Mouse (Mus musculus) liver (tissue): ENCODE measurements around the gene Mslnl.
A peak's percentile ranks its signal among the peaks of the same experiment; 100 is the strongest.

ENCODE experiments used
- DNase-seq: peaks from one replicate; pipeline ENCODE4 v3.0.0-alpha.2; 2020; ENCODE audit warnings: mixed read lengths

The Mslnl gene

DNA sequence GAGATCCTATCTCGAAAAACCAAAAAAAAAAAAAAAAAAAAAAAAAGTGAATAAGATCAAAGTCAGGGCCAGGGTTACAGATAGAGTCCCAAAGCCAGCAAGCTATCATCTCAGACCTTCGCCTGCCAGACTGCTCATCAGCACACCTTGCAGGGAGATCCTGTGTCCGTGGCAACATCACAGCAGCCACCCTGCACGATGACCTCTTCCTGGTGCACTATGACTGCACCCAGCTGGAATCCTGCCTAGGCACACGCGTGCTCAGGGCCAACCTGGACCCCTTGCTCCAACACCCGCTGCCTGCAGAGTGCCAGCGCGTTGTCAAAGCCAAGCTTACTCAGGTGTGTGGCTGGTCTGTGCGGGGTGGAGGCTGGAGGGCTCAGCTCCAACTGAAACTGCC, 8.5 kb downstream of the Mslnl start:
- no peak for DNase-seq

DNA sequence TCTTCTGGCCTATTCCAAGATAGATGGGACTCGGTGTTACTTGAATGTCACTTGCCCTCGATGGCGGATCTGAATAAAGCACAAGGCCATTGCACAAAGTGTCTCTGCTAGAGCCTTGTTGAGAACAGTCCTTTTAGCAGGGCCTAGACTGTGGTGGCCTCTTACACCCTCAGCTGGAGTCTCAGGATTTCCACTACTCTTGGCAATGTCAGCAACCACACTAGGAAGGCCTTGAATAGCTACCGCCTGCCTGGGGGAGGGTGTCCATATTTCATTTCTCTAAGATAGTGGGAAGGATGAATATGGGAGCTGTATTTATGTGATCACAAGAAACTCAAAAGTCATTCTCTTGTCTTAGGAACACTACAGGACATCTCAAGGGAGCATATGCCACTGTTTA, 12.4 kb downstream of the Mslnl start:
- DNase-seq: no peak

DNA sequence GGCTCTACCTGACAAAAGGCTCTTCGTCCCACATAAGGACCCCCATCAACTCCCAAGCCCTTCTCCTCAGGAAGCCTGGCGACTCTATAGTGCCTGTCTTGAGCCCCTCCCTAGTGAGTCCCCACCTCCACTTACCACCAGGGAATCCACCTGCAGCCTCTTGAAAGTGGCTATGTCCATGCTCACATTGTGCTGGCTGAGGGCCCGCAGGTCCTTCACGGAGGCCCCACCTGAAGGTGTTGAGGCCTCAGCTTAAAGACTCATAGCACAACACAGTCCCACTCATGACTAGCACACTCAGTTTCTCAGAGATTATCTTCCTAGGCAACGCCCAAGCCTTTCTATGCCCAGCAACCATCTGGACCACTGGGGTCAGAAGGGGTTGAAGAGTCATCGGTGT, 13.5 kb downstream of the Mslnl start:
- DNase-seq: no peak

DNA sequence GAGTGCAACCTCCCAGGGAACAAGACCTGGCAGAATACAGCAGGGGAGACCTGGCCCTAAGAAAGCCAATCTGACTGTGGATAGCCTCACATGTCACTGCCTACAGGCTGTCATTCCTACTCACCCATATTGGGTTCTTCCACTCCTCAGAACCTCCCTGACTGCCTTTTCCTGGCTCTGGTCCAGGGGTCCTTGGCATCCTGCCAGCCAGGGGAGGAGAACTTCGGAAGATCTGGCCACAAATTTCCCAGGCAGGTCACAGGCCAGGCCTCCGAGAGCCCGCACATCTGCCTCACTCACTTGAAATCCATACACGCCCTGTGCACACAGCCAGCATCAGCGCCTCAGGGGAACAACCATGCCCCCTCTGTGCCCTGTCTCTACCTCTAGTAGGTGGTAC, 15.6 kb downstream of the Mslnl start:
- DNase-seq: peak; percentile 53

DNA sequence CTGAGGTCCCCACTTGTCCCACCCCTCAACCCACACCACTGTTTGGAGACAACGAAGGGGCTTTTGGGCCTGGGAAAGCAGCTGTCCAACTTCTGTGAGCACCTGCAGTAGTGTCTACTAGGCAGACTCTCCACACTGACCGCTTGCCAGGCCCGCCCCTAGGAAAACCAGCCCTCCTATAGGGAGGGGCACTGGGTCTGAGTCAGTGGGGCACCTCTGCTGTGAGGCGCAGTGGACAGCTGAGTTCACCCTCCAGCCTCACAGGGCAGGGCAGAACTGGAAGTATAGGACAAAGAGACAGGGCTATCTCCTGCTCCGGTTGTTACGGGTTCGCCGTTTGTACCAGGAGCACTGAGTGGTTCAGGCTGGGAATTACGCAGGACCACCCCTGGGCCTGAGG, 18.4 kb downstream of the Mslnl start, which contains the start of gene Msln:
Gene Msln, minus strand, starts transcription at position 138 of the 400 bp plus-strand sequence.
- no peak for DNase-seq

DNA sequence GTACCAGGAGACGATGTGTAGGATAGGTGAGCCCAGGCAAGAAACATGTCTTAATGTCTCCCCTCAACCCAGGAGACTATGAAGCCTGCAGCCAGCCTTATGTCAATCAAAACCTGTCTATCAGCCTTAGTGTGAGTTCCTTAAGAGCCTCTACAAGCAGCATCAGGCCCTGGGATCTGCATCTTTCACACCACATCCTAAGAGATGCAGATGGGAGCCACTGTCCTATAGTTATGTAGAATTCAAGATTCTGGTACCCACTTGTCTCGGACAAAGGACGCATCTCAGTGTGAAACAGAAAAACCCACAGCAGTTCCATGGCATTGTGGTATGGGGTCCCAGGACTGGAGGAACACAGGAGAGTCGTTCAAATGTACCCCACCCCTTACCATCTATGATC, 19.2 kb downstream of the Mslnl start:
- no peak for DNase-seq

DNA sequence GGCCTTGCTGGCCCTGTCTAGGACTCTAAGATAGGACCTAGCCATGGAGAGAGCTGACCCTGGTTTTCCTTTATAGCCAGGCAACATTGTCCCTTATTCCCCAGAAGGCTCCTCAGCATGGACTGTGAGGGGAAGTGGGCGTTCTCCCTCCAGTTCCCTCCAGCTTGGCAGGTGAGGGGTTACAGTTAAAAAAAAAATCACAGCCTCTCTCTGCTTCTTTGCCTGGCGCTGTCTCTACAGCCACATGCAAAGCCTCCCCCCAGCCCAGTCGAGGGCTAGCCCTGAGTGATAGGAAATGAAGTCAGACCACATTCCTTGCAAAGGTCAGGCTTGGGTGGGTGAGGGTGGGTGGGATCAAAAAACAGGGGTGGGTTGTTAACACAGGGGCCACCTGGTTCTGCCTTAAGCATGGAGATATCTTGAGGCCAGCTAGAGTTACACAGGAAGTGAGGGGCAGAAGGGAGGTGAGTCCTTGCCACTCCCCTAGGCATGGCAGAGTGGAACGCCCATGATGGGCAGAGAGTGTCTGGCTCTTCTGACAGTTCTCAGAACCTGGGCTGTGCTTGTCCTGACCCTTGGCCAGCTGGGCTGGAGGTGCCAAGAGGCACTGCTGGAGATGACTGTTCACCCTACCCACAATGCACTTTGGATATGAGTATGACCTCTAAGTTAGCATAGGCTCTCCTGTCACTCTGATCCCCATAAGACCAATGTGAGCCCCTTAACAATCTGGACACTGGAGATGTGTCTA, 20.0 kb downstream of the Mslnl start:
- DNase-seq: no peak

DNA sequence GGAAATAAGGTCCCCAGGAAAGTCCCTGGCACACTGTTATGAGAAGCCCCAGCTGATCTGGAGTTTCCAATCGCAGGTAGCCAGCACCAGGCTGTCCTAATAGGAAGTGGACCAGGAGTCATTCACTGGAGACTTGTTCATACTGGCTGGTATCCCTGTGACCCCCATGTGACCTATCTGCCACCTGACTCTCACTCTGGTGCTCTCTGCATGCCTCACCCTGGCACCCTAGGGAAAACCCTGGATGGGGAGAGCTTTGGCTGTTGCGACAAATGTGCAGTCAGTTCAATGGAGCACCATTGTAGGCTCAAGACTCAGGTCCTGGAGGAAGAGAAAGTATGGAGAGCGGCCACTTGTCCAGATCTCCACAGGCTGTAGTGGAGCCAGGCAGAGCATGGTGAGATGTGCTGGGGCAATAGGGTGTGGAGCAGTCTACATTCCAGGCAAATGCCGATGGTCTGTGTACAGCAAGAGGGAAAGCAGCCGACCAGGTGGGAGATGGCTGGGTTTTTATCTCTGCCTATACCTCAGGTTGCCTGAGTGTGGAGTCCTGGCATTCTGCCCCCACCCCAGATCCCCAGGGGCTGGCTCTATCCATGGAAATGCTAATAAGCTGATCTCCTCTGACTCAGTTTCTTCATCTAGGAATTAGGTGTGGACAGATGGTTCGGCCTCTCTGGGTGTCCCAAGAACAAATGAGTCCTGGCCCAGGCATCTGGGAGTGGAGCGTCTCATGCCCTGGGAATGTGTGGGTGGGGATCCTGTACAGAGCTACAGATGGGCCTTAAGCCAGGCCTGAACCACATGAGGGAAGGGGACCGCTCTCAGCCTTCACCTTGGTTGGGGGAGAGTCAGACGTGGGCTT, 20.8 kb downstream of the Mslnl start:
- DNase-seq: no peak

DNA sequence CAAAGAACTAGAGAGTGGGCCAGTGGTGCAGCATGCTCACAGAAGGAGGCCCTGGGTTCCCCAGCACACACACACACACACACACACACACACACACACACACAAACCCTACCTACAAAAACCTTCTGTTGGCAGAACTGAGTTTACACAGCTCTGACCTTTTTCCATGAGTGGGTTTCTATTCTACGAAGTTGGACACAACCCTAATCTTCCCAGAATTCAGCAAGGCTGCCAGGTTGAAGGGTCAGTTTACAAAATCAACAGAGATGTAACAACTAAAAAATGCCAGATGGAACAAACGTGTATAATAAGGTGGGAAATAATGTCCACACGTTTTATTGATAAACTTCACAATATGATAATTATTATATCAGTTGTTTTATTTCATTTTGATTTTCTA, 21.8 kb downstream of the Mslnl start:
- DNase-seq: no peak

DNA sequence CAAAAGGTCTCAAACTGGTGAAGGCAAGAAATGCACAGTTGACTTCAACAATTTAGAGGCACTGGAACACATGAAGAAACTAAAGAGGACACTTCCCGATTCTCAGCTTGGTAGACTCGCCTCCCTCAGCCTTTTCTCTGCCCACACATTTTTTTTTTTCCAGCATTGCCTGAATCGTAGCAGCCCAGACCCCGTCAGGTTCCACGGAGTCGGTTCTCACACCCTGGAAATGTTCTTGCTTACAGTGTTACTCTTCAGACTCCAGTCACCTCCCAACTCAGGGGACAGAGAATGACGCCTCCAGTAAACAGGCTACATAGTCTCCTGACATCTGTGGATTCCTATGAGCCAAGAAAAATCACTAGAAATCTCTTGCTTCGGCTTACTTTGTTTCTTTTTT, 24.3 kb downstream of the Mslnl start:
- no peak for DNase-seq

DNA sequence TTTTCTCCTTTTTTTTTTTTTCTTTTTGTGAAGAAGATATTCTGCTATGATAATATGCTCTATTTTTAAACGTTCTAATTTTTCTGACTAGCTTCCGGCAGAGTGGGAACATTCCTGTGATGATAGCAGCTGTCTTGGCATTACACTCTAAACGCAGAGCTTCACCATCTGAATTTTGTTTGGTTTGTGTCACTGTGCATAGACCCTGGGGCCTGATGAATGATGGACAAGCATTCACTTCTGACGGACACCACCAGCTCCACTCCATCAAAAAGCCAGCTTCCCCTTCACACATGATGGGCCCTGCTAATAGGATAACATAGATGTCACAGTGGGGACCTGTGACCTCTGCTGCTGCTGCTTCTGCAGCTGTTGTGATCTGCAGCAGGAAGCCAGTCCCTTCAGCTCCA, 25.7 kb downstream of the Mslnl start:
- no peak for DNase-seq

DNA sequence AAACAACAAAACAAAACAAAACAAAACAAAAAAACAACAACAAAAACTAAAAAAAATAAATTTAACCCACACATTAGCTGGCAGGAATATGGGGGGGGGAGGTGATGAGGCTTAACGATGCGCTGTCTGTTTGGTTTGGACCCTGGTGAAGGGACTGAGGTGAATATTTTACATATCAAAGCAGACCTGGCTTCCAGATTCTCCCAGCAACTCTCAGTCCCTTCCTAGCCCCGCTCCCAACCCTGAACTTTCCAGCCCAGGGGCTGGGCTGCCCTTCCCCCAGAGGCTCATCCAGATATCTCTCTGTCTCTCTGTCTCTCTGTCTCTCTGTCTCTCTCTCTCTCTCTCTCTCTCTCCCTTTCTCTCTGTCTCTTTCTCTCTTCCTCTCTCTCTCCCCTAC, 26.7 kb downstream of the Mslnl start:
- no peak for DNase-seq

DNA sequence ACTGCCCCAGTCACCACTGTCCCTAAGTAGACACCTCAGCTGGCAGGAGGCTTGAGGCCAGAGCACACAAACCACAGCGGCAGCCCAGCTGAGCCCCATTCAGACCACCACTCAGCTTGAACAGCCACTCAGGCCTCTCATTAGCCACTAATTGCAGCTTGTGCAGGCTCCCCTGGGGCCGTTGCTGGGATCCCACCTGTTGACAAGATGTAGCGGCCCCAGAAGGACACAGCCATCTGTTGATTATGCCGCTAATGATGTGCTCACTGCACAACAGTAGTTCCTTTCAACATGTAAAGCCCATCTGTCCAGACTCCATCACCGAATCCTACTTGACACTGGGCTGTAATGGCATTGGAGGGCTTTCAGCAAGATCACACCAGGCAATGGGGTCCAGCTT, 30.0 kb downstream of the Mslnl start:
- DNase-seq: no peak

DNA sequence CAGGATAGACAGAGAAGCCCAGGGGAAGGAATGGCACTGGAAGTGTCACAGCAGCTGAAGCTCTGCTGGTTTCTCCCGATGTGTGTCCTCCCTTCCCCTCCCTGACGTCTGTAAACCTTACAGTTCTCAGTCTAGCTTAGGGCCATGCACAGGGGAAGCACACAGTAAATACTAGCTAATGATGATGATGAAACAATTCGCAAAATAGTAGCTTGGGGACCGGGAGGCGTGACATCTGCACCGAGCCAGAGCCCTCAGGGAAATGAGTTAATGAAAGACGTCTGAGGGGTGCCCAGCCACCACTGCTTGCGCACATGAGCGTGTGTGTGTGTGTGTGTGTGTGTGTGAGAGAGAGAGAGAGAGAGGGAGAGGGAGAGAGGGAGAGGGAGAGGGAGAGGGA, 33.5 kb downstream of the Mslnl start:
- no peak for DNase-seq

DNA sequence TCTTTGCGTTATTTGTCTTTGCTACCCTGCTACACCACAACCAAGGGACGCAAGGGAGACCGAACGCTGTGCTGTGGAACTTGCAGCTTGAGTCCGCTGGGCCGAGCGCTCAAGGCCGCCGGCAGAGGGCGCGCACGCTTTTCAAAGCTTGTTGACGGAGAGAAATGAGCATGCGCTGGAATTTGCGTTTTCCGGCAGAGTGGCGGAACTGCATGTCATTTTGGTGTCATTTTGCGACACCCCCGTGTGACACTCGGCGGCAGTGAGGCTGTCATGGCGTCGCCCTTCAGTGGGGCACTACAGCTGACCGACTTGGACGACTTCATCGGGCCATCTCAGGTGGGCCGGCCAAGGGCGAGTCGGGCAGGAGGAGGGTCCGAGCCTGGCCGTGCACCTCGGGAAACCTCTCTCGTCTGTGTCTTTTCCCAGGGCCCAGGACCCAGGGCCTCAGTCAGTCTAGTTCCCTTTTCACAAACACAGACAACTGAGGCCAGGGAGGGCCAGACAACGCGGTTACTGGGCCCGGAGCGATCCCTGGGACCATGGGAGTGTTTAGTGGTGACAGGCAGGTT, 37.8 kb downstream of the Mslnl start, which contains the start of gene Narfl:
Gene Narfl, plus strand, starts transcription at position 228 of the 572 bp plus-strand sequence.
- peak; percentile 98 for DNase-seq

DNA sequence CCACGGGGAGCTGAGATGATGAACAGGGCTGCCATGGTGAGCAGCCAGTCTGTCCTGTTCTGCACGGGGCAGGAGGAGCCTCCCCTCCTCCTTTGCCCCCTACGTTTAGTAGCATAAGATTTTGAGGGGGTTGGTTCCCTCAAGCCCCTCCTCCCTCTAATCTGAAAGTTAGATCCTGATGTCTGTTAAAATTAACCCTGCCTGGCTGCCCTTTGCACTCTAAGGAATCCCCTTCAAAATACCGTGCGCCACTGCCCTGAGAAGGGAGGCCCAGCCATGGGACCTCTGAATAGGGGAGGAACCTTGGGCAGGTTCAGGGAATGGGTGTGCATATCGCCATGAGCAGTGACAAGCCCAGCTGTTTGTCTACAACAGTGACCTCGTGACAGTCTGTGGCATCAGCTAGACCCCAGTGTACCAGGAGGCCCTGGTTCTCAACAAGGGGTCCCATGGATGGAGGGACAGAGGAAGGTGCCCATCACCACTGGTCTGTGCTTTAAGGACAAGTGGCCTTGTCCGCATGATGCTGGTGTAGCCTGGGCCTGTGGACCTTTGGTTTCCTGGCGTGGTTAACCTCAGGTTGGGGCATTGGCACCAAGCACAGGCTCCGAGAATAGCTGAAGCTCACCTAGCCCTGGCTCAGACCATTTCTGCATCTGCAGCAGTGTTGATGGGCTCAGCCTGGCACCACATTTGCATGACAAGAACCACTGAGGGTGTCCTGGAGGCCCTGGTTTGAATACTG, 39.6 kb downstream of the Mslnl start:
- no peak for DNase-seq

DNA sequence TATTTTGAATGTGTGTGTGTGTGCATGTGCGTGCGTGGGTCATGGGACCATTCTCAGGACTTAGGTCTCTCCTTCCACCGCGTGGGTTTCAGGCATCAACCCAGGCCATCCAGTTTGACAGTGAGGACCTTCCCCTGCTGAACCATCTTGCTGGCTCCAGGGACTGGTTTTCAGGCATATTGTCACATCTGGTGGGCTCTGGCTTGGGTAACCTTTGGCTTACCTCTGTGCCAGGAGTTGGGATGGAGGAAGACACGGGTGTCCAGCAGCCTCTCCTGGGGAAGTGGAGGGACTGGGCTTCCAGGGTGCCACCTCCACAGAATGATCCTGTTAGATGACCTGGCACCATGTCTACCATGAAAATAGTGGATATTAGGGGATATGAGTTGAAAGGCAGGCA, 42.1 kb downstream of the Mslnl start:
- no peak for DNase-seq

DNA sequence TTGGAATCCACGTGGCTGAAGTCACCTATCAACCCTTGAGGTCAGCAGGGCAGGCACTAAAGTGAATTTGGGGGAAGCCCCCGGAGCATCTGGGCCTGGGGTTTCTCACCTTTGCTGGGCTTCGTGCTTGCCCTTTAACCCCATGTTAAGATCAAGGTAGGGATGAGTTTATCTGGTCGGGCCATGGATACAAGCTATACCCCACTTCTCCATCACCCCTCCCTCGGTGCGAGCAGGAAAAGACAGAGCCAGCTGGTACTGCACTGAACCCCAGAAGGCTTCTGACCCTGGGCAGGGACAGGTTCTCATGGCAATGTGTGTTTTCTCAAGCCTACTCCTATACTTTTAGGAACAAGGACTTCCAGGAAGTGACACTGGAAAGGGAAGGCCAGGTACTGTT, 45.5 kb downstream of the Mslnl start:
- no peak for DNase-seq

DNA sequence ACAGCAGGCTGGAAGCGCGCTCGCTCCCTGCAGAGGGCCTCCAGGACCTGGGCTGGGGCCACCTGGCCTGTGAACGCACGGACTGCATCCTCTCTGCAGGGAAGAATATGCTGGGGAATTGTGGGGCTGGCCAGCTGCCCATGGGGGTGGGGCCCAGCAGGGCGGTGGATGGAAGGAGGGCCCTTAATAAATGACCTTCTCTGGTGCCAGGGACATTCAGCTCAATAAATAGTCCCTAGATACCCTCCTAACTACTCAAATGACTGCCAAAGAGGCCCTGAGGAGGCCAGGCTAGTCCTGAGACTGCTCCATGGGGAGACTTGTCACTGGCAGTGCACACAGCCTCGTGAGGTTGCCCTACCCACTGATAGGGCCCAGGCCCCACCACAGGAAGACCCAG, 47.2 kb downstream of the Mslnl start:
- DNase-seq: no peak

DNA sequence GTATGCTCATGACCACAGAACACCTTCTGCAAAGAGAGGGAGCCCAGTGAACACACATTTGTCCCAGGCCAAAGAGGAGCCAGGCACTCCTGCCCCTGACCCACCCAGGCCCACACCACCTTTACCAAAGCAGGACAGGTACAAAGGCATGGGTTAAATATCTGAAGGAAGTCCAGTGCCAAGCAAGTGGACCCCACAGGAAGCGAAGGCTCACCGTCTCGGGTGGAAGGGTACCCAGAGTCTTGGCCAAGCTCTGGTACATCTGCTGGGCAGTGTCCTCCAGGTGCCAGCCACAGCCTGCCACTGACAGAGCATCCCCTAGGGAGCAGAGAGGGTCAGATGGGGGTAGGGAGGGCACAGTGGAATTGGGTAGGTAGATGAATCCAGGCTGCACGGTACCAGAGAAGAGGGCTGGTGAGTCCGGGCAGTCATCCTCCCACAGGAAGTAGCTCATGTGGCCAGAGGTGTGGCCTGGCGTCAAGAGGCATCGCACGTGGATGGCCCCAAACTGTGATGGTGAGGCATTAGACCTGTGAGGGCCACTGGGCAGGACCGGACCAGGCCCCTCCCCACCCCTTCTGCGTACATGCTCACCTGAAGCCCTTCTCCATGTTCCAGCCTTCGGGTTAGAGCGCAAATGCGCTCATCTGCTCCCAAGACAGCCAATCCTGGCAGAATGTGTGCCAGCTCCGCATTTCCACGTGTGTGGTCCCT, 48.2 kb downstream of the Mslnl start:
- no peak for DNase-seq

DNA sequence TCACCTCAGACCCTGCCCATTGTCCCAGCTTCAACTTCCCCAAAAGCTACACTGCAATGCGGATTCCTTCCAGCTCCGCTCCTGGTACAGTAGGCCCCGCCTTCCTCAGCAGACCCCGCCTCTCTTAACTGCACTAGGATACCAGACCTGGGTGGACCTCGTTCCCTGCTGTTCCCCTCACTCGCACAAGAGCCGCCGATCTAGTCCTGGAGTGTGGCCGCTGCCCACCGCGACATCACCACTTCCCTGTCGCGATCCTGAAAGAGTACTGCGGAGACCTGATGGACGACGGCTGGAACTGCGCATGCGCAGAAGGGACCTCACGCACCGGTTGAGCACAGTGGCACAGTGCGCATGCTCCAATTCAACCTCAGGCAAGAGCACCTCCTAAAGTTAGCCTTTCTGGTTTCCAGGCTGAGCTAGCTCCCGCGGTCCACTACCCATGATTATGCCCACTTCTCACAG, 49.5 kb downstream of the Mslnl start, which contains the start of gene Haghl:
Gene Haghl, minus strand, starts transcription at position 393 of the 465 bp plus-strand sequence.
- peak; percentile 96 for DNase-seq

DNA sequence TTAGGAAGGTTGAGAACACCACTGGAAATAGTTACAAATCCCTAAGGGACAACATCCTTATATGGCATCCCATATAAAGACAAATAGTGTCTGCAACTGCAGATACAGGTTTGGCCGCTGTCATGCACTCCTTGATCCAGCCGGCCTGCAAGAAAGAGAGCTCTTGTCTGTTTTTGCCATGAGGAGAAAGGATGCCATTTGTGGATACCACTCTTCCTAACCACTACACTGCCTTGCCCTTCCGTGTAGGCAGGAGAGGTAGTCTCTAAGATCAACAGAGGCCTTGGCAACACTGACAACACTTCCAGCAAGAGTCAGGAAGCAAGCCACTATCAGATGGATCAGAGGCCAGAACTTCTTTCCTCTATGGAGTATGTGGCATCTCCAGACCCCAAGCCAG, 50.4 kb downstream of the Mslnl start, which contains the start of gene Ccdc78:
Gene Ccdc78, plus strand, starts transcription at position 301 of the 400 bp plus-strand sequence.
- no peak for DNase-seq
